Mouse (Mus musculus) CH12.LX (cell line): Measurements from ENCODE around the gene Phf20. TPM values are rescaled to one million over a fixed set of nuclear protein-coding genes. Genes with fewer than 3 reads are reported as not detected.

Experiments used
- DNase-seq: peaks from one replicate; pipeline ENCODE4 v3.0.0-alpha.2; 2013; ENCODE audit errors: extremely low read depth
- H3K27ac ChIP-seq: 2 replicates; pipeline ENCODE4 v1.5.1; 2012; ENCODE audit warnings: low read depth, mild to moderate bottlenecking, control low read depth, moderate library complexity; ENCODE audit not compliant: insufficient read depth
- H3K27me3 ChIP-seq: replicated peaks from 2 replicates; pipeline ENCODE3; 2012; ENCODE audit warnings: inconsistent platforms
- H3K36me3 ChIP-seq, 2 experiments: replicated peaks in 1 of 2; 2 replicates each; pipeline versions ENCODE3 to v1.6.1; 2012; ENCODE audit warnings: inconsistent platforms in 1 of 2, low read length in 1 of 2, mild to moderate bottlenecking in 1 of 2, mixed read lengths in 1 of 2, moderate library complexity in 1 of 2; ENCODE audit not compliant: control insufficient read depth in 1 of 2, insufficient read depth in 1 of 2
- H3K4me1 ChIP-seq, 2 experiments: 2 replicates each; pipeline ENCODE4 v1.6.1; 2012; ENCODE audit warnings: inconsistent platforms in 1 of 2, moderate library complexity in 1 of 2; ENCODE audit not compliant: insufficient read depth in 2 of 2, control insufficient read depth in 1 of 2
- H3K4me2 ChIP-seq: 2 replicates; pipeline ENCODE4 v1.6.1; 2012; ENCODE audit warnings: low read depth, mild to moderate bottlenecking, control low read depth; ENCODE audit not compliant: poor library complexity, insufficient read depth, severe bottlenecking
- H3K4me3 ChIP-seq, 3 experiments: fragments of 150-350 bp in 1 of 3; sonication (generic) in 1 of 3; replicated peaks in 1 of 3; 2 replicates each; pipeline versions ENCODE3 to v1.5.1; 2011 to 2012; ENCODE audit warnings: low read depth in 2 of 3, low read length in 2 of 3, mild to moderate bottlenecking in 2 of 3, moderate library complexity in 2 of 3, control low read depth in 1 of 3, improper control_type of control experiment in 1 of 3, inconsistent platforms in 1 of 3, mixed read lengths in 1 of 3; ENCODE audit not compliant: poor library complexity in 1 of 3
- H3K79me2 ChIP-seq: replicated peaks from 2 replicates; pipeline ENCODE4 v1.6.1; 2012; ENCODE audit warnings: mild to moderate bottlenecking, moderate library complexity; ENCODE audit not compliant: control insufficient read depth, poor library complexity, insufficient read depth, severe bottlenecking; ENCODE audit errors: extremely low read depth
- H3K9ac ChIP-seq: 2 replicates; pipeline ENCODE4 v1.6.1; 2012; ENCODE audit warnings: low read depth, mild to moderate bottlenecking, control low read depth, moderate library complexity; ENCODE audit not compliant: insufficient read depth
- H3K9me3 ChIP-seq: replicated peaks from 2 replicates; pipeline ENCODE3; 2012; ENCODE audit warnings: low read length, inconsistent platforms, mixed read lengths
- CHD2 ChIP-seq: IDR thresholded peaks from 2 replicates; pipeline ENCODE4 v1.6.1; 2011; ENCODE audit warnings: low read length, improper control_type of control experiment
- CTCF ChIP-seq, 2 experiments: IDR thresholded peaks in 1 of 2; conservative IDR thresholded peaks in 1 of 2; 2 replicates each; pipeline ENCODE4 v1.5.1; 2011 to 2012; ENCODE audit warnings: low read depth in 2 of 2, low read length in 2 of 2, improper control_type of control experiment in 1 of 2, inconsistent platforms in 1 of 2, mild to moderate bottlenecking in 1 of 2, moderate library complexity in 1 of 2
- EP300 ChIP-seq: IDR thresholded peaks from 2 replicates; pipeline ENCODE4 v1.6.1; 2011; ENCODE audit warnings: low read length, improper control_type of control experiment
- ETS1 ChIP-seq: conservative IDR thresholded peaks from 2 replicates; pipeline ENCODE4 v1.6.1; 2012; ENCODE audit warnings: low read depth, mild to moderate bottlenecking, inconsistent platforms, low read length, improper control_type of control experiment, moderate library complexity
- HCFC1 ChIP-seq: IDR thresholded peaks from 2 replicates; pipeline ENCODE4 v1.6.1; 2012; ENCODE audit warnings: low read depth, mild to moderate bottlenecking, inconsistent platforms, low read length, improper control_type of control experiment
- JUN ChIP-seq: IDR thresholded peaks from 2 replicates; pipeline ENCODE4 v1.6.1; 2011; ENCODE audit warnings: low read depth, mild to moderate bottlenecking, low read length, improper control_type of control experiment, moderate library complexity; ENCODE audit not compliant: insufficient read depth
- JUND ChIP-seq: conservative IDR thresholded peaks from 2 replicates; pipeline ENCODE4 v1.6.1; 2011; ENCODE audit warnings: low read depth, low read length, improper control_type of control experiment
- KAT2A ChIP-seq: IDR thresholded peaks from 2 replicates; pipeline ENCODE4 v1.6.1; 2012; ENCODE audit warnings: low read length, improper control_type of control experiment, inconsistent platforms; ENCODE audit not compliant: insufficient replicate concordance
- MAFK ChIP-seq: IDR thresholded peaks from 2 replicates; pipeline ENCODE4 v1.6.1; 2011; ENCODE audit warnings: low read length, improper control_type of control experiment; ENCODE audit not compliant: insufficient replicate concordance
- MAX ChIP-seq: IDR thresholded peaks from 2 replicates; pipeline ENCODE4 v1.6.1; 2011; ENCODE audit warnings: low read length, improper control_type of control experiment
- MAZ ChIP-seq: IDR thresholded peaks from 2 replicates; pipeline ENCODE4 v1.6.1; 2012; ENCODE audit warnings: low read depth, mild to moderate bottlenecking, inconsistent platforms, low read length, improper control_type of control experiment, moderate library complexity
- MEF2A ChIP-seq: IDR thresholded peaks from 2 replicates; pipeline ENCODE4 v1.6.1; 2014; ENCODE audit warnings: low read depth, mild to moderate bottlenecking, inconsistent platforms, low read length, improper control_type of control experiment, borderline replicate concordance
- MXI1 ChIP-seq: IDR thresholded peaks from 2 replicates; pipeline ENCODE4 v1.6.1; 2011; ENCODE audit warnings: mild to moderate bottlenecking, low read depth, low read length, improper control_type of control experiment
- MYC ChIP-seq: IDR thresholded peaks from 2 replicates; pipeline ENCODE4 v1.6.1; 2011; ENCODE audit warnings: low read depth, mild to moderate bottlenecking, improper control_type of control experiment, low read length
- NELFE ChIP-seq: IDR thresholded peaks from 2 replicates; pipeline ENCODE4 v1.6.1; 2011; ENCODE audit warnings: low read depth, low read length, improper control_type of control experiment
- NRF1 ChIP-seq: IDR thresholded peaks from 2 replicates; pipeline ENCODE4 v1.6.1; 2014; ENCODE audit warnings: low read depth, mild to moderate bottlenecking, inconsistent platforms, low read length, improper control_type of control experiment, moderate library complexity
- POLR2A ChIP-seq: IDR thresholded peaks from 2 replicates; pipeline ENCODE4 v1.6.1; 2011; ENCODE audit warnings: low read depth, mild to moderate bottlenecking, improper control_type of control experiment, low read length
- POLR2AphosphoS2 ChIP-seq: IDR thresholded peaks from 2 replicates; pipeline ENCODE4 v1.6.1; 2011; ENCODE audit warnings: low read depth, low read length, improper control_type of control experiment
- RAD21 ChIP-seq: IDR thresholded peaks from 2 replicates; pipeline ENCODE4 v1.6.1; 2011; ENCODE audit warnings: low read depth, mild to moderate bottlenecking, low read length, improper control_type of control experiment, moderate library complexity
- SIN3A ChIP-seq: IDR thresholded peaks from 2 replicates; pipeline ENCODE4 v1.6.1; 2012; ENCODE audit warnings: low read length, improper control_type of control experiment, inconsistent platforms
- TBP ChIP-seq: conservative IDR thresholded peaks from 2 replicates; pipeline ENCODE4 v1.6.1; 2011; ENCODE audit warnings: low read depth, low read length, improper control_type of control experiment
- TCF12 ChIP-seq: IDR thresholded peaks from 2 replicates; pipeline ENCODE4 v1.6.1; 2014; ENCODE audit warnings: low read depth, mild to moderate bottlenecking, inconsistent platforms, low read length, improper control_type of control experiment
- ZC3H11A ChIP-seq: IDR thresholded peaks from 2 replicates; pipeline ENCODE4 v1.6.1; 2012; ENCODE audit warnings: low read depth, mild to moderate bottlenecking, inconsistent platforms, low read length, improper control_type of control experiment
- ZKSCAN1 ChIP-seq: IDR thresholded peaks from 2 replicates; pipeline ENCODE4 v1.6.1; 2012; ENCODE audit warnings: low read depth, inconsistent platforms, low read length, improper control_type of control experiment, borderline replicate concordance
- ZMIZ1 ChIP-seq: IDR thresholded peaks from 2 replicates; pipeline ENCODE4 v1.6.1; 2012; ENCODE audit warnings: low read depth, mild to moderate bottlenecking, inconsistent platforms, low read length, improper control_type of control experiment
- ZNF384 ChIP-seq: IDR thresholded peaks from 2 replicates; pipeline ENCODE4 v1.6.1; 2012; ENCODE audit warnings: low read depth, low read length, improper control_type of control experiment, inconsistent platforms
- dilution Hi-C: fragments of 300-500 bp; cut with MboI; formaldehyde crosslinking; loops from 2 replicates; pipeline ENCODE4 v1.14.3; 2020; ENCODE audit warnings: low sequenced_read_pairs; ENCODE audit not compliant: extremely low pct_unique_long_range_greater_than_20kb, extremely low pct_ligation_motif_present
- in situ Hi-C: fragments of 300-500 bp; cut with MboI; formaldehyde crosslinking; loops from 3 replicates; pipeline ENCODE4 v1.14.3; 2019; ENCODE audit warnings: low sequenced_read_pairs, low pct_ligation_motif_present, low pct_unique_long_range_greater_than_20kb, mixed read lengths
- polyA plus RNA-seq: library from polyadenylated mRNA; unstranded; fragments of >175 nt; gene quantifications from 2 replicates; pipeline ENCODE4 v1.2.1, GENCODE M21; 2012; ENCODE audit warnings: low read depth; ENCODE audit not compliant: insufficient read length
- total RNA-seq, 2 experiments: library from RNA; depleted of rRNA; stranded (reverse); fragments of 300-350 nt in 1 of 2; fragments of >200 nt in 1 of 2; gene quantifications; 2 replicates each; pipeline ENCODE4 v1.2.3; 2012 to 2014

Phf20 gene
- total and polyA plus RNA-seq, 3 experiments = 11.7 to 17.6 (median 13.3) TPM

- no peak for DNase-seq
- Histone ChIP-seq H3K4me2 (no peak overlapping the region), H3K36me3 (peaks cover 11 to 63% of the 10 kb centered on the region in 2 experiments), H3K4me3 (no peak overlapping the region), H3K9me3 (no peaks in the 10 kb centered on the region), H3K27me3 (no peaks in the 10 kb centered on the region), H3K27ac (no peak overlapping the region), H3K4me1 (peaks cover 7 to 32% of the 10 kb centered on the region in 2 experiments)
- in situ Hi-C loops = no loop called here
- dilution Hi-C loops = no loop called here
- TF ChIP-seq MAX (no peak), TCF12 (no peak), TBP (no peak), JUN (no peak), MYC (no peak), ETS1 (no peak), RAD21 (no peak), MAFK (no peak), NELFE (no peak), SIN3A (no peak), EP300 (no peak), CHD2 (no peak), NRF1 (no peak), ZNF384 (no peak), ZMIZ1 (no peak)
- TF ChIP-seq, all 38 proteins: peak for 0
- Histone ChIP-seq H3K9ac (no peak overlapping the region), H3K79me2 (no peaks in the 10 kb centered on the region)
Measured at GRCm38 (mm10) chr2:156267636-156268035, 71.4 kb downstream of the Phf20 start.

DNA sequence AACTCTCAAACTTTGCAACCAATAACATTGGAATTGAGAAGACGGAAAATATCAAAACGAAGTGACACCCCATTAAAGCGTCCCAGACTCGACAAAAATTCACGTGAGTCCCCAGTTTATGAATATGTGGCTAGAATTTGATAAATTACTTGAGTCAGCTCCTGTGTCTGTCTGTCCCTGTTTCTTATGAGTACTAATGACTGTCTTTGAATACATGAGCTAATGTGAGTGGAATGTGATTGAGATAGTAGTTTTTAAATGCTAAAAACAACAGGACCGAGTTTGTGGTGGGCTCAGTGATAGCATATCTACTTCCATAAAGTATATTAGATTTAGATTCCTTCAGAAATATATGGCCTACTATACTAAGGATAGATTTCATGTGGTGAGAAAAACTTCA is 76.3 kb downstream of the Phf20 start:
- Histone ChIP-seq H3K36me3 (peaks cover 15 to 66% of the 10 kb centered on the region in 2 experiments), H3K79me2 (no peaks in the 10 kb centered on the region), H3K4me3 (no peak overlapping the region)
- no peak for DNase-seq
- dilution Hi-C loops = no loop called here
- TF ChIP-seq MAZ (no peak), HCFC1 (no peak), ZMIZ1 (no peak), JUND (no peak), CTCF (conservative IDR thresholded peaks at IDR 0.05 in 1 of 2, IDR thresholded peaks at IDR 0.05 in 1 of 2; ENCODE audit: low read depth in 2 of 2, low read length in 2 of 2) (no peak), ZC3H11A (no peak), KAT2A (no peak), NRF1 (no peak), MXI1 (no peak), ZNF384 (no peak), POLR2AphosphoS2 (no peak), MAX (no peak), MEF2A (no peak), TBP (no peak), ZKSCAN1 (no peak), RAD21 (no peak), POLR2A (no peak), ETS1 (no peak)
- TF ChIP-seq, all 38 proteins: peak for 0
- Histone ChIP-seq H3K4me1 (no peaks in the 10 kb centered on the region), H3K4me2 (no peak overlapping the region), H3K9ac (no peak overlapping the region), H3K27ac (no peak overlapping the region), H3K9me3 (no peaks in the 10 kb centered on the region), H3K27me3 (no peaks in the 10 kb centered on the region)
- in situ Hi-C loops = no loop called here
